Mouse (Mus musculus) liver, embryonic 14.5 days (tissue): ENCODE data around the gene Cdh13.

Experiments used
- CTCF ChIP-seq: IDR thresholded peaks from 2 replicates; pipeline ENCODE4 v1.5.1; 2016; ENCODE audit warnings: antibody characterized with exemption, low read depth, control low read depth
- EP300 ChIP-seq: IDR thresholded peaks from 2 replicates; pipeline ENCODE4 v1.6.1; 2016; ENCODE audit warnings: antibody characterized with exemption, low read depth

- no peak for TF ChIP-seq CTCF
- TF ChIP-seq EP300, result no peak
Observed at GRCm38 (mm10) chr8:118564024-118564423, 280.5 kb downstream of the Cdh13 start.
